8 mouse cellular contexts compared by ENCODE assay signal in genomic region chr19:10979184-10980168, GRCm38 (mm10). TPM values are rescaled to one million over a fixed set of nuclear protein-coding genes. Genes with fewer than 3 reads are reported as not detected.
DNase-seq lines count a peak whose midpoint lies in the region; ATAC-seq and TF ChIP-seq lines count a peak whose summit lies in the region.

No protein-coding gene starts in this region.

- no peak for TF ChIP-seq POLR2A in kidney, adult 2 months (IDR thresholded peaks at IDR 0.05; ENCODE audit: low read depth, low read length)
- no peak for TF ChIP-seq POLR2A in small intestine, adult 2 months (IDR thresholded peaks at IDR 0.05; ENCODE audit: low read depth, low read length)

- no peak overlapping the region for H3K9ac ChIP-seq in embryonic facial prominence, embryonic 13.5 days
- peak overlapping the region; percentile 4; the same call in 1 of the 2 replicates for H3K9ac ChIP-seq in limb, embryonic 11.5 days (ENCODE audit: low read length)
- 0 out of 2 replicates have a peak overlapping the region, but pooled peaks have one; percentile 36 for H3K9ac ChIP-seq in midbrain, embryonic 13.5 days (replicated peaks)

- peak overlapping the region; percentile 17 for H3K4me2 ChIP-seq in embryonic facial prominence, embryonic 13.5 days
- no peak overlapping the region for H3K4me2 ChIP-seq in limb, embryonic 11.5 days (ENCODE audit: low read depth, severe bottlenecking)
- H3K4me2 ChIP-seq in midbrain, embryonic 13.5 days (replicated peaks), result peak overlapping the region; percentile 25

- peak; percentile 32 for DNase-seq in 3134 (ENCODE audit: extremely low read depth, insufficient read length, low spot score)
- DNase-seq in adrenal gland, postnatal 10 days, result peak; percentile 81
- DNase-seq in heart, adult 8-10 months (ENCODE audit: low spot score), result peak; percentile 73
- DNase-seq in kidney, adult 2 months, result peak; percentile 79
- peak; percentile 85 for DNase-seq in limb, embryonic 11.5 days (ENCODE audit: low spot score)

- H3K27me3 ChIP-seq in embryonic facial prominence, embryonic 13.5 days, result no peaks in the 10 kb centered on the region
- no peaks in the 10 kb centered on the region for H3K27me3 ChIP-seq in kidney, adult 2 months (replicated peaks; ENCODE audit: control insufficient read depth, insufficient read depth, low read length)
- H3K27me3 ChIP-seq in limb, embryonic 11.5 days (ENCODE audit: control insufficient read depth, insufficient read depth, low read length), result no peaks in the 10 kb centered on the region
- 0 out of 2 replicates have a peak, but pooled peaks cover 5% of the 10 kb centered on the region for H3K27me3 ChIP-seq in midbrain, embryonic 13.5 days
- no peaks in the 10 kb centered on the region for H3K27me3 ChIP-seq in small intestine, adult 2 months (ENCODE audit: control insufficient read depth, insufficient read depth, low read length)

- no peak overlapping the region for H3K27ac ChIP-seq in embryonic facial prominence, embryonic 13.5 days
- H3K27ac ChIP-seq in kidney, adult 2 months (ENCODE audit: insufficient read depth, low read depth, low read length), result no peak overlapping the region
- H3K27ac ChIP-seq in limb, embryonic 11.5 days (replicated peaks; ENCODE audit: low read depth, low read length), result no peak overlapping the region
- H3K27ac ChIP-seq in midbrain, embryonic 13.5 days, result no peak overlapping the region
- H3K27ac ChIP-seq in small intestine, adult 2 months (ENCODE audit: insufficient read depth, low read depth, low read length), result no peak overlapping the region

- no peak for ATAC-seq in embryonic facial prominence, embryonic 13.5 days (ENCODE audit: insufficient number of reproducible peaks, insufficient read depth, low FRiP score, low TSS enrichment, low read depth)
- ATAC-seq in limb, embryonic 11.5 days (ENCODE audit: insufficient number of reproducible peaks, low FRiP score, low TSS enrichment, low read depth), result peak; percentile 51; the same call in 1 of the 2 replicates
- peak; percentile 63 for ATAC-seq in midbrain, embryonic 13.5 days

- WGBS in embryonic facial prominence, embryonic 13.5 days, result 9% methylated on average over 18 of the region's 18 CpGs
- 11% methylated on average over 18 of the region's 18 CpGs for WGBS in kidney, adult 2 months
- 14% methylated on average over 18 of the region's 18 CpGs for WGBS in limb, embryonic 11.5 days
- 10% methylated on average over 18 of the region's 18 CpGs for WGBS in midbrain, embryonic 13.5 days
- 10% methylated on average over 18 of the region's 18 CpGs for WGBS in small intestine, adult 2 months

- H3K9me3 ChIP-seq in embryonic facial prominence, embryonic 13.5 days, result no peaks in the 10 kb centered on the region
- H3K9me3 ChIP-seq in limb, embryonic 11.5 days (ENCODE audit: control insufficient read depth, low read length), result no peaks in the 10 kb centered on the region
- H3K9me3 ChIP-seq in midbrain, embryonic 13.5 days, result no peaks in the 10 kb centered on the region

- H3K4me3 ChIP-seq in embryonic facial prominence, embryonic 13.5 days, result no peak overlapping the region
- no peak overlapping the region for H3K4me3 ChIP-seq in kidney, adult 2 months (ENCODE audit: insufficient read depth, low read depth, low read length)
- no peak overlapping the region for H3K4me3 ChIP-seq in limb, embryonic 11.5 days (ENCODE audit: low read depth, low read length)
- no peak overlapping the region for H3K4me3 ChIP-seq in midbrain, embryonic 13.5 days (replicated peaks)
- H3K4me3 ChIP-seq in small intestine, adult 2 months (ENCODE audit: low read depth, low read length), result peak overlapping the region; percentile 33

- peaks cover 13% of the 10 kb centered on the region for H3K4me1 ChIP-seq in embryonic facial prominence, embryonic 13.5 days
- H3K4me1 ChIP-seq in kidney, adult 2 months (ENCODE audit: control insufficient read depth, insufficient read depth, low read length), result no peaks in the 10 kb centered on the region
- no peaks in the 10 kb centered on the region for H3K4me1 ChIP-seq in limb, embryonic 11.5 days (ENCODE audit: control insufficient read depth, insufficient read depth, low read length)
- H3K4me1 ChIP-seq in midbrain, embryonic 13.5 days (replicated peaks), result no peaks in the 10 kb centered on the region
- H3K4me1 ChIP-seq in small intestine, adult 2 months (ENCODE audit: control insufficient read depth, insufficient read depth, insufficient read length, low read length), result peaks cover 28% of the 10 kb centered on the region

- TF ChIP-seq CTCF in kidney, adult 2 months (conservative IDR thresholded peaks at IDR 0.05; ENCODE audit: insufficient read depth, insufficient read length, low read depth, low read length), result peak; percentile 76
- TF ChIP-seq CTCF in small intestine, adult 2 months (IDR thresholded peaks at IDR 0.05; ENCODE audit: extremely low read depth, insufficient read length, insufficient replicate concordance, low read depth, low read length), result peak; percentile 88; the same call in 1 of the 2 replicates

- no peaks in the 10 kb centered on the region for H3K36me3 ChIP-seq in embryonic facial prominence, embryonic 13.5 days
- H3K36me3 ChIP-seq in kidney, adult 2 months (ENCODE audit: control insufficient read depth, insufficient read depth, low read length), result no peaks in the 10 kb centered on the region
- H3K36me3 ChIP-seq in limb, embryonic 11.5 days (ENCODE audit: control insufficient read depth, insufficient read depth, low read length), result no peaks in the 10 kb centered on the region
- no peaks in the 10 kb centered on the region for H3K36me3 ChIP-seq in midbrain, embryonic 13.5 days
- H3K36me3 ChIP-seq in small intestine, adult 2 months (ENCODE audit: control insufficient read depth, insufficient read depth, low read length), result no peaks in the 10 kb centered on the region

RNA-seq across cellular contexts. Expression of gene Ms4a10, which starts 5.0 kb away (rescaled TPM):
- 1 to 10 TPM; 2.8 to 3.9 TPM for total RNA-seq in adrenal gland, postnatal 10 days (2021)
- not detected in 2 replicates for polyA plus RNA-seq in embryonic facial prominence, embryonic 13.5 days (2015; fragmentation: Nextera tagmentation; extraction: Ambion mirVana)
- total RNA-seq in heart, adult 8-10 months (2022), result not detected
- polyA plus RNA-seq in kidney, adult 2 months (2012; rRNA removed), result 0.18 TPM in 1 of 2 replicates, not detected in the other
- not detected in 2 replicates for polyA plus RNA-seq in limb, embryonic 11.5 days (2014; fragmentation: Nextera tagmentation; extraction: Ambion mirVana)
- not detected in 2 replicates for polyA plus RNA-seq in midbrain, embryonic 13.5 days (2015; fragmentation: Nextera tagmentation; extraction: Ambion mirVana)
- polyA plus RNA-seq in small intestine, adult 2 months (2012; rRNA removed), result 103 and 341 TPM in 2 replicates

RNA-seq across cellular contexts. Expression of gene Ms4a15, which starts 13.6 kb away (rescaled TPM):
- not detected for total RNA-seq in adrenal gland, postnatal 10 days (2021)
- polyA plus RNA-seq in embryonic facial prominence, embryonic 13.5 days (2015; fragmentation: Nextera tagmentation; extraction: Ambion mirVana), result not detected in 2 replicates
- total RNA-seq in heart, adult 8-10 months (2022), result not detected
- polyA plus RNA-seq in kidney, adult 2 months (2012; rRNA removed), result not detected in 2 replicates
- polyA plus RNA-seq in limb, embryonic 11.5 days (2014; fragmentation: Nextera tagmentation; extraction: Ambion mirVana), result 0.18 TPM in 1 of 2 replicates, not detected in the other
- polyA plus RNA-seq in midbrain, embryonic 13.5 days (2015; fragmentation: Nextera tagmentation; extraction: Ambion mirVana), result not detected in 2 replicates
- 0.20 and 1.9 TPM in 2 replicates for polyA plus RNA-seq in small intestine, adult 2 months (2012; rRNA removed)

RNA-seq across cellular contexts. Expression of gene Ccdc86, which starts 30.4 kb away (rescaled TPM):
- 10 to 100 TPM; 11.2 to 14.4 TPM for total RNA-seq in adrenal gland, postnatal 10 days (2021)
- 27.4 and 31.6 TPM in 2 replicates for polyA plus RNA-seq in embryonic facial prominence, embryonic 13.5 days (2015; fragmentation: Nextera tagmentation; extraction: Ambion mirVana)
- 1 to 10 TPM; 5.6 to 7.3 (median 6.4) TPM for total RNA-seq in heart, adult 8-10 months (2022)
- 3.9 TPM in 2 replicates for polyA plus RNA-seq in kidney, adult 2 months (2012; rRNA removed)
- 30.2 and 32.3 TPM in 2 replicates for polyA plus RNA-seq in limb, embryonic 11.5 days (2014; fragmentation: Nextera tagmentation; extraction: Ambion mirVana)
- 15.5 and 16.2 TPM in 2 replicates for polyA plus RNA-seq in midbrain, embryonic 13.5 days (2015; fragmentation: Nextera tagmentation; extraction: Ambion mirVana)
- polyA plus RNA-seq in small intestine, adult 2 months (2012; rRNA removed), result 2.5 and 3.2 TPM in 2 replicates

RNA-seq across cellular contexts. Expression of gene Ms4a18, which starts 38.4 kb away (rescaled TPM):
- not detected for total RNA-seq in adrenal gland, postnatal 10 days (2021)
- not detected in 2 replicates for polyA plus RNA-seq in embryonic facial prominence, embryonic 13.5 days (2015; fragmentation: Nextera tagmentation; extraction: Ambion mirVana)
- not detected for total RNA-seq in heart, adult 8-10 months (2022)
- polyA plus RNA-seq in kidney, adult 2 months (2012; rRNA removed), result not detected in 2 replicates
- not detected in 2 replicates for polyA plus RNA-seq in limb, embryonic 11.5 days (2014; fragmentation: Nextera tagmentation; extraction: Ambion mirVana)
- polyA plus RNA-seq in midbrain, embryonic 13.5 days (2015; fragmentation: Nextera tagmentation; extraction: Ambion mirVana), result not detected in 2 replicates
- 30.4 and 79.4 TPM in 2 replicates for polyA plus RNA-seq in small intestine, adult 2 months (2012; rRNA removed)

RNA-seq across cellular contexts. Expression of gene Ptgdr2, which starts 42.5 kb away (rescaled TPM):
- not detected for total RNA-seq in adrenal gland, postnatal 10 days (2021)
- polyA plus RNA-seq in embryonic facial prominence, embryonic 13.5 days (2015; fragmentation: Nextera tagmentation; extraction: Ambion mirVana), result 0.10 TPM in 1 of 2 replicates, not detected in the other
- total RNA-seq in heart, adult 8-10 months (2022), result under 1 TPM in 1 of 4 experiments, not detected in 3; 0.19 TPM
- polyA plus RNA-seq in kidney, adult 2 months (2012; rRNA removed), result 0.05 TPM in 1 of 2 replicates, not detected in the other
- not detected in 2 replicates for polyA plus RNA-seq in limb, embryonic 11.5 days (2014; fragmentation: Nextera tagmentation; extraction: Ambion mirVana)
- polyA plus RNA-seq in midbrain, embryonic 13.5 days (2015; fragmentation: Nextera tagmentation; extraction: Ambion mirVana), result 0.22 and 0.24 TPM in 2 replicates
- polyA plus RNA-seq in small intestine, adult 2 months (2012; rRNA removed), result 0.86 and 1.1 TPM in 2 replicates

Comparison
In these comparisons a context has a peak if more than half of its experiments do, and no peak if none do; other contexts are left out.
1. DNase-seq: peak in every context shown above with its lines; median percentile 85 in limb, embryonic 11.5 days; 81 in adrenal gland, postnatal 10 days; 79 in kidney, adult 2 months; 73 in heart, adult 8-10 months; 32 in 3134.
2. RNA of gene Ms4a10, which starts 5.0 kb away (polyA plus RNA-seq): 103 to 341 TPM in small intestine, adult 2 months; not detected in embryonic facial prominence, embryonic 13.5 days, 0.18 TPM in kidney, adult 2 months, not detected in limb, embryonic 11.5 days and not detected in midbrain, embryonic 13.5 days; every median in the first group is over 10 times any median in the second.